Mouse (Mus musculus): ENCODE measurements at regions not wholly inside any gene's neighbourhood (a gene's known extent, or its start where the extent isn't known, plus 50 kb on each side); places are given as distances from the start of the nearest gene placed in this dataset.

DNA sequence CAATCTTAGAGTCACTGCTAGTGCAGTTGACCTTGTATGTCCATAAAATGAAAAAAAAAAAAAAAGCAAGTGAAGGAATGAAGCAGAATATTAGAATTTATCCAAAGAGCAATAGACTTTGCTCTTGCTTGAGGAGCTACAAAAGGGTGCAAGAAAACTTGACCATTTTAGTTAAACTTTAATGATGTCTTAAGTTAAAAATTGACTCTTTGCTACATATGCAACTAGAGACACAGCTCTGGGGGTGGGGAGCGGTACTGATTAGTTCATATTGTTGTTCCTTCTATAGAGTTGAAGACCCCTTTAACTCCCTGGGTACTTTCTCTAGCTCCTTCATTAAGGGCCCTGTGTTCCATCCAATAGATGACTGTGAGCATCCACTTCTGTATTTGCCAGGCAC is 915.0 kb upstream of the Gm8797 start:
- TF ChIP-seq CTCF (IDR thresholded peaks at IDR 0.05): no peak
- no peak for TF ChIP-seq EP300 (IDR thresholded peaks at IDR 0.05)
- Histone ChIP-seq H3K4me2 (replicated peaks; ENCODE audit: low read depth, low read length) (no peak overlapping the region), H3K9ac (replicated peaks; ENCODE audit: low read depth) (no peak overlapping the region), H3K36me3 (ENCODE audit: insufficient read depth, low read length) (no peaks in the 10 kb centered on the region), H3K4me1 (ENCODE audit: insufficient read depth, low read depth, low read length) (no peaks in the 10 kb centered on the region), H3K9me3 (ENCODE audit: low read length) (no peaks in the 10 kb centered on the region), H3K27ac (ENCODE audit: low read length) (no peak overlapping the region), H3K27me3 (replicated peaks; ENCODE audit: insufficient read depth, low read length) (no peaks in the 10 kb centered on the region), H3K4me3 (ENCODE audit: low read depth, low read length) (no peak overlapping the region)
- WGBS: 96% methylated on average over 1 of the region's 1 CpGs
- no peak for ATAC-seq
- no peak for DNase-seq (ENCODE audit: low spot score)

- no peak overlapping the region for H3K9ac ChIP-seq (replicated peaks; ENCODE audit: low read depth)
- H3K27me3 ChIP-seq (replicated peaks; ENCODE audit: insufficient read depth, low read length): no peaks in the 10 kb centered on the region
- H3K4me3 ChIP-seq (ENCODE audit: low read depth, low read length): no peak overlapping the region
- TF ChIP-seq EP300 (IDR thresholded peaks at IDR 0.05) (no peak), CTCF (IDR thresholded peaks at IDR 0.05) (no peak)
- WGBS: 51% methylated on average over 1 of the region's 1 CpGs
- no peak for ATAC-seq
- no peaks in the 10 kb centered on the region for H3K36me3 ChIP-seq (ENCODE audit: insufficient read depth, low read length)
- no peak overlapping the region for H3K27ac ChIP-seq (ENCODE audit: low read length)
- no peak overlapping the region for H3K4me2 ChIP-seq (replicated peaks; ENCODE audit: low read depth, low read length)
- H3K9me3 ChIP-seq (ENCODE audit: low read length): no peaks in the 10 kb centered on the region
- DNase-seq (ENCODE audit: low spot score): no peak
- no peaks in the 10 kb centered on the region for H3K4me1 ChIP-seq (ENCODE audit: insufficient read depth, low read depth, low read length)
Observed at GRCm38 (mm10) chr3:4836888-4837287, 913.7 kb upstream of the Gm8797 start.

DNA sequence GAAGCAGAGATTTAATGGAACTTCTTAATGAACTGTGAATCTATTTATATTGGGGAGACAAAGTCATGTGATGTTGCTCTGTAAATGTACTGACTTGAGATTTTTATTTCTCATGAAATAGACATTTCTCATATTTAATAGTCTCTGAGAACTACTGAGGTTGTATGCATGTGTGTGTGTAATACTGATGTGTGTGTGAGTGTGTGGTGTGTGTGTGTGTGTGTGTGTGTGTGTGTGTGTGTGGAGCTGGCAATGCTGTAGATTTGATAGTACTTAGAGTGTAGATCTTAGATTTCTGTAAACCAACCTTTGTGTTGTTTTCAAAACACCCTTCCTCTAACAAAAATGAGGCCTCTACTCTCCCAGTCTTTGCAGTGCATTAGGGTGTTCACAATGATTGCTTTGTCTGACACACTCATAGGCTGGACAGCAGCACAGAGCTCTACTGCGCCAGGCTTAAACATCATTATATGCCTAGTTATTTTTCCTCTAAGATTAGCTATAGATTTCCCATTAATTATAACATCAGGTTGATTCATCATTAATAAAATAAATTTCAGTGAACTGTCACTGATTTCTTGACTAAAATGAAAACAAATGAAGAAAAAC is 895.5 kb upstream of the Gm8797 start:
- Histone ChIP-seq H3K9me3 (ENCODE audit: low read length) (no peaks in the 10 kb centered on the region), H3K27me3 (replicated peaks; ENCODE audit: insufficient read depth, low read length) (no peaks in the 10 kb centered on the region), H3K4me1 (ENCODE audit: insufficient read depth, low read depth, low read length) (no peaks in the 10 kb centered on the region), H3K36me3 (ENCODE audit: insufficient read depth, low read length) (no peaks in the 10 kb centered on the region), H3K9ac (replicated peaks; ENCODE audit: low read depth) (no peak overlapping the region), H3K4me3 (ENCODE audit: low read depth, low read length) (no peak overlapping the region), H3K4me2 (replicated peaks; ENCODE audit: low read depth, low read length) (no peak overlapping the region), H3K27ac (ENCODE audit: low read length) (no peak overlapping the region)
- ATAC-seq (no peak), DNase-seq (ENCODE audit: low spot score) (no peak)
- no peak for TF ChIP-seq EP300 (IDR thresholded peaks at IDR 0.05)
- 82% methylated on average over 1 of the region's 1 CpGs for WGBS

DNA sequence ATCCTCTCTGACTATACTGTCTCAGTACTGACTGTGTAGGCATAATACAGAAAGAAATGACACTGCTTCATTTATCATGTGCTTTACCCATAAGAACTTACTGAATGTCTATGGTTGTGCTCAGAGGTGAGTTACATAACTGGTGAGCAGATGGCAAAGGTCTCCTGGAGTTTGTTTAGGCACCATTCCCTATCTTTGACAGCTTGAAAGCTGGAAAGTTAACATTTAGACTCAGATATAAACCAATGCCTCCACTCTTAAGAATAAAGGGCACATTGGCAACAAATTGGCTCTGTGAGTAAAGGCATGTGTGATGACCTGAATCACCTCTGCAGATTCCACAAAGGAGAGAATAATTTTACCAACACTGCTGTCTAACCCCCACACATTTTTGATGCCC is 894.0 kb upstream of the Gm8797 start:
- H3K4me2 ChIP-seq (replicated peaks; ENCODE audit: low read depth, low read length): no peak overlapping the region

DNA sequence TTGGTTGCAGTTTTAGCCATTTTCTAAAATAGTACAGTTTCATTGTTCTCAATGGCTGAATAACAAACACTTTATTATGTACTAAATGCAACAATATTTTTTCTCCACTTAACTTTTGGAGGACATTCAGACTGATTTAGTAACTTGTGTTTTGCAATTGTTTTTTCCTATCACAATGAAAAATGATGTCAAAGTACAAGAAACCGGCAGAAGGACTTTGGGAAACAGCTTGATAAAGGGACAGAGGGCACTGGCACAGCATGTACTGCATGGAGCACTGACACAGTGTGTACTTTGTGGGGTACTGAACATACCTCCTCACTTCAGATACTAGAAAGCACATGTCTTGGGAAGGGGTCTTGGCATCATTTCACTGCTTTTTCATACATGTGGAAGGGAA is 884.4 kb upstream of the Gm8797 start:
- Histone ChIP-seq H3K27ac (ENCODE audit: low read length) (no peak overlapping the region), H3K4me1 (ENCODE audit: insufficient read depth, low read depth, low read length) (no peaks in the 10 kb centered on the region), H3K4me3 (ENCODE audit: low read depth, low read length) (no peak overlapping the region), H3K27me3 (replicated peaks; ENCODE audit: insufficient read depth, low read length) (no peaks in the 10 kb centered on the region), H3K4me2 (replicated peaks; ENCODE audit: low read depth, low read length) (no peak overlapping the region), H3K9me3 (ENCODE audit: low read length) (no peaks in the 10 kb centered on the region), H3K9ac (replicated peaks; ENCODE audit: low read depth) (no peak overlapping the region), H3K36me3 (ENCODE audit: insufficient read depth, low read length) (no peaks in the 10 kb centered on the region)
- no peak; the same call in 1 of the 2 replicates for TF ChIP-seq EP300 (IDR thresholded peaks at IDR 0.05)
- no peak for TF ChIP-seq CTCF (IDR thresholded peaks at IDR 0.05)
- ATAC-seq: no peak
- 40% methylated on average over 1 of the region's 1 CpGs for WGBS
- DNase-seq (ENCODE audit: low spot score): peak; percentile 15

More for the DNA sequence above, 894.0 kb upstream of the Gm8797 start:
- no peaks in the 10 kb centered on the region for H3K36me3 ChIP-seq (ENCODE audit: insufficient read depth, low read length)
- H3K9me3 ChIP-seq (ENCODE audit: low read length): no peaks in the 10 kb centered on the region
- DNase-seq (ENCODE audit: low spot score): no peak
- no peaks in the 10 kb centered on the region for H3K27me3 ChIP-seq (replicated peaks; ENCODE audit: insufficient read depth, low read length)
- no peaks in the 10 kb centered on the region for H3K4me1 ChIP-seq (ENCODE audit: insufficient read depth, low read depth, low read length)
- no peak overlapping the region for H3K4me3 ChIP-seq (ENCODE audit: low read depth, low read length)
- H3K27ac ChIP-seq (ENCODE audit: low read length): no peak overlapping the region
- no peak for ATAC-seq
- no peak overlapping the region for H3K9ac ChIP-seq (replicated peaks; ENCODE audit: low read depth)
- TF ChIP-seq CTCF (IDR thresholded peaks at IDR 0.05) (no peak), EP300 (IDR thresholded peaks at IDR 0.05) (no peak)

GRCm38 (mm10) chr3:4885916-4886315 is 864.7 kb upstream of the Gm8797 start:
- TF ChIP-seq EP300 (IDR thresholded peaks at IDR 0.05) (no peak), CTCF (IDR thresholded peaks at IDR 0.05) (no peak)
- Histone ChIP-seq H3K27me3 (replicated peaks; ENCODE audit: insufficient read depth, low read length) (no peaks in the 10 kb centered on the region), H3K4me1 (ENCODE audit: insufficient read depth, low read depth, low read length) (no peaks in the 10 kb centered on the region), H3K27ac (ENCODE audit: low read length) (no peak overlapping the region), H3K9me3 (ENCODE audit: low read length) (no peaks in the 10 kb centered on the region), H3K4me3 (ENCODE audit: low read depth, low read length) (no peak overlapping the region), H3K9ac (replicated peaks; ENCODE audit: low read depth) (no peak overlapping the region), H3K36me3 (ENCODE audit: insufficient read depth, low read length) (no peaks in the 10 kb centered on the region), H3K4me2 (replicated peaks; ENCODE audit: low read depth, low read length) (no peak overlapping the region)
- 86% methylated on average over 3 of the region's 3 CpGs for WGBS
- DNase-seq (ENCODE audit: low spot score) (no peak), ATAC-seq (no peak)

- no peaks in the 10 kb centered on the region for H3K36me3 ChIP-seq (ENCODE audit: insufficient read depth, low read length)
- H3K4me1 ChIP-seq (ENCODE audit: insufficient read depth, low read depth, low read length): no peaks in the 10 kb centered on the region
- H3K4me3 ChIP-seq (ENCODE audit: low read depth, low read length): no peak overlapping the region
- no peak for ATAC-seq
- H3K27me3 ChIP-seq (replicated peaks; ENCODE audit: insufficient read depth, low read length): no peaks in the 10 kb centered on the region
- H3K9ac ChIP-seq (replicated peaks; ENCODE audit: low read depth): no peak overlapping the region
- no peak overlapping the region for H3K27ac ChIP-seq (ENCODE audit: low read length)
- 90% methylated on average over 2 of the region's 2 CpGs for WGBS
- no peak overlapping the region for H3K4me2 ChIP-seq (replicated peaks; ENCODE audit: low read depth, low read length)
- TF ChIP-seq CTCF (IDR thresholded peaks at IDR 0.05) (no peak), EP300 (IDR thresholded peaks at IDR 0.05) (no peak)
- no peak for DNase-seq (ENCODE audit: low spot score)
- no peaks in the 10 kb centered on the region for H3K9me3 ChIP-seq (ENCODE audit: low read length)
Observed at GRCm38 (mm10) chr3:4893108-4893507, 857.5 kb upstream of the Gm8797 start.
